Mouse (Mus musculus) G1E-ER4 (cell line): ENCODE measurements around the gene Flnb. TPM values are rescaled to one million over a fixed set of nuclear protein-coding genes. Genes with fewer than 3 reads are reported as not detected.

Source experiments
- GATA1 ChIP-seq: IDR thresholded peaks from one replicate; pipeline ENCODE4 v1.8.0; 2012; ENCODE audit warnings: low read length, inconsistent platforms
- polyA plus RNA-seq: library from polyadenylated mRNA; stranded (reverse); fragments of >175 nt; gene quantifications from 2 replicates; pipeline ENCODE4 v1.2.3, GENCODE M21; 2012

Flnb gene
- polyA plus RNA-seq, 1 experiment = 5.9 TPM

DNA sequence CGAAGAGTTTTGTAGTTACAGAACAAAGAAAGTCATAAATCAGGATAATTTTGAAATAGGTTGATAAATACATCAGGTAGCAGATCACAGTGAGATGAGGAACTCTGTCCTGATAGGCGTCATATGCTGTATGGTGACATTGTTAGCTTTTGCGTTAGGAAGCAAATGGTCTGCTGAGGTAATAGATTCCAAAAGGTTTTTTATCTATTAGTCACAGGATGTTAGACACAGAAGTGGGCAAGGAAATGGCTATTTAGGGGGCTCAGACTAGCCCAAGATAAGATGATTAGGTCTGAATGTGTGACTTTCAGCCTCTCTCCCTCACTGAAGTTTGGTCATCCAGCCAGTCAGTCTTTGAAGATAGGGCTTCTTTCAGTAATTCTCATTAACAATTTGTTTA lies 33.2 kb downstream of the Flnb start:
- no peak for TF ChIP-seq GATA1

DNA sequence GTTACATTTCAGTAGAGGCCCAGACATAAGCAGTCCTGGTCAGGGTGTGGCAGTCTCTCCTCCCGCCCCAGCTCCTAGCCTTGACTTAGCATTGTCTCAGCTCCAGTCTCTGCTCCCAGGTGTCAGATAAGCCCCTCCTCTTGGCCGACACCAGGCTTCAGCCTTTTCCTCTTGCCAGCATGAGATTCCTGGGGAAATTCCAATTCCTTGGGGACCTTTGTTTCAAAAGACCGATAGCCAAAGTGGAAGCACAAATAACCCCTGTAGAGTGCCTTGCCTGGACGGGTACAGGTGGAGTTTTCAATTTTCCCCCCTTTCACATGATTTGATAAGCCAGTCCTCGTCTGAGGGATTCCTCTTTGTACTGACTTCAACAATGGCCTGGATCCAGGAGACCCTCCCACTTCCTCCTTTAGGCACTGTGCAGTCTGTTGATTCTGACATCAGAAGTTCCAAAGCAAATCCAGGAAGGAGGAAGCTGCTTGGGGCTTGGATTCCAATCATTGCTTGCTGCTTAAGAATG lies 33.8 kb downstream of the Flnb start:
- no peak for TF ChIP-seq GATA1

DNA sequence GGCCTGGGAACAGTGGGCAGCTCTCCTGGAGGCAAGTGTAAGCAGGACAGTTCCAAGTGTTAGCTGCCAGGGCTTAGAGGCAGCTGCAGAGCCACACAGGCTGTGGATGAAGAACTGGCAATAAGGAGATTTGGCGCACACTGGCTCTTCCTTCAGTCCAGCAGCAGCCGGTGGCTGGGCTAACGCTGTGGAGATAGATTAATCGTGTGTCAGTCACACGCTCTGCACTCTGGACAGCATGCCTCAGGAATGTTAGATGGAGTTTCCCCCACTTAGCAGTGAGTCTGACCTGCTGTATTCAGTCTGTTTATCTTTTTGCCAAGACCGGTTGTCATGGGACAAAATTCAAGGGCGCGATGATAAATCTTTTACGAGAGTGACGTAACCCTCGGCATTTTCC lies 35.9 kb downstream of the Flnb start:
- TF ChIP-seq GATA1 = peak; percentile 25

DNA sequence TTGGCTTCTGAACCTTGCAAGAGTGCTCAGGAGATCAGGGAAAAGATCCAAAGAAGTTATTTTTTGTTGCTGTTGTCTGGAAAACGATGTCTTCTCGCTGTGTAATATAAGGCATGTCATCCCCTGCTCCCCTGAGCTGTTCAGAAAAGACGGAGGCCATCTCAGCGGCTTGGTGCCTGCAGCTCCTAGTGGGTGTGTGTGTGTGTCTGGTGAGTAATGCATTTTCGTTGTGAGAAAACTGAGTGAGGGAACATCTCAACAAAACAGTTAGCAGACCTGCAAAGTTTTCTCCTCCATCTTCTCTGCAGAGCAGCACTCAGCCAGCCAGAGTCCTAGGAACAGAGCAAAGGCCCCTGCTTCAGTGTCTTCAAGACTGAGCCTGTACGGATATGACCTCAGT lies 36.6 kb downstream of the Flnb start:
- no peak for TF ChIP-seq GATA1

DNA sequence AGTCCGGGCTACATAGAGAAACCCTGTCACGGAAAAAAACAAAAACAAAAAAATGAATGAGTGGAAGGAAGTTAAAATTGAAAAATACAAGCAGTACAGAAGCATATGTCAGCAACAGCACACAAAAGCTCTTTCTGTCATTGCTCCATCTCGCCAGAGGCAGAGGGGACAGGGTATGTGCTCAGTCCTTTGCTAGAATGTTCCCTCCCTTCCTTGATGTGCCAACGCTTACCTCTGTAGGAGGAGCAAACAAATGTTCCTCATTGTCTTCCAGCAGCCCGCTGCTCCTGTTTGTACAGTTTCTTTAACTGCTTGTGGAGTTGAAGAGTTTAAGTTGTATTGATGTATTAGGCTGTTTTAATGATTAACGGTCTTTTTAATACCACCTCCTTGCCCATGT lies 37.3 kb downstream of the Flnb start:
- TF ChIP-seq GATA1 = no peak

DNA sequence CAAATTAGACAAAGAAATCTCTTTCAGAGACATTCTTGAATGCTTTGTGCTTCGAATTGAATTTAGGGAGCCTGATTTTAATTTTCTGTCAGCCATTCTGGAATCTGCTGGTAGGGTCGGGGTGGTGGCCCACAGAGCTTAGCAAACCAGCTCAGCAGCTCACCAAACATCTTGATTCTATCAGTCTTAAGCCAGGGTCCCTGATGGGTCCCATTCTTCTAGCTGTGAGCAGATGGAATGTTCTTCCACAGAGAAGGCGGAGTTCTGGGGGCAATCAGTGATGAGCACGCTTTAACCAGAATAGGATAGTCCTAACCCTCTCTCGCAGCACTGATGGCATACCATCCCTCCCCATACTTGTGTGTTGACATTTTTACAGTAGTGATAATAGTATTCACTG lies 37.7 kb downstream of the Flnb start:
- TF ChIP-seq GATA1 = no peak

DNA sequence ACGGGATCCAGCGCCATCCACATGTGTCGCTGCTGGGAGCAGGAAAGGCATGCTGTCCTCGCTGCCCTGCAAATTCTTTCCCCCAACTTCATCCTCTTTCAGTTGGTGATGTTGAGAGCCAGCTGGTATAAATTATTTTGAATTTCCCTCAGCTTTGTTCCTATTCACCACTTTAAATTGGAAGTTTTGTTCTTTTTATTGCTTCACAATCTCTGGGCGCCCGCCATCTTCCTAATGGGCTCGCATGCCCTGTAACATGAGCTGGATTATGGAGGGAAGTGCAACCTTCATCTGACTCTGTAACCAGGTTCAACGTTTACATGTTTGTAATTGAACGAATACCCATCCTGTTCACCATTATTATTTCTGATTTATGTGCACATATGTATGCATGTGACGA lies 38.6 kb downstream of the Flnb start:
- no peak for TF ChIP-seq GATA1

DNA sequence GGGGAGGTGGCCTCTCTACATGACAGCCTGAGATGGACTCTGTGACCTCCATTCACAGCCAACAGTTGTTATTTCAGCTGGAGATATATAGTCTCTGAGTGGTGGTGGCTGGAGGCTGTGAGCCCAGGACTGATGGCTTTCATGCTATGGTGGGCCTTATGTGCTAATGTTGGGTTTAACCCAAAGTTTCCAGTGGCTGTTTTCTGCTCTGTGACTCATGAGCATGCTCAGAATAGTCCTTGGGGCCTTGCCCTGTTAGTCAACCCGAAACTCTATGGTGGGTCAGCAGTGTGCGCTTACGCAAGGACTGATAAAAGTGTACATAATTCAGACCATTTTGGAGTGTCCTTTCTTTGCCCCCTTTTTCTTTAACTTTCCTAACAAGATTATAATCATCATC lies 40.1 kb downstream of the Flnb start:
- TF ChIP-seq GATA1 = no peak

DNA sequence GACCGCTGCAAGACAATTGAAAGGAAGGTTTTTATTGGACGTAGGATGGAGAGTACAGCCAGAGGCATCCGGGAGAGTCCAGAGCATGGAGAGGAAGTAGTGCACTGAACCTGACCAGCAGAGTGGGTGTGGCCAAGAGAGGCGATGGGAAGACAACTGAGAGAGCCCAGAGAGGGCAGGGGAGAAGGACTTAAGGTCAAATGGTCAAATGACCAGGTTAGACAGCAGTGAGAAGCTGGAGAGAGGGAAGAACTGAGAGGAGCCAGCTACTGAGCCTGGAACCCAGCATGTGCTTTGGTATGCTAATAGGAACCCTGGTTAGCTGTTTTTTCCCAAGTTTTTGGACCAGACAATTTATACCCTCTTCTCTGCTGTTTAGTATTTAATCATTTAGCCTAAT lies 40.7 kb downstream of the Flnb start:
- TF ChIP-seq GATA1 = no peak

DNA sequence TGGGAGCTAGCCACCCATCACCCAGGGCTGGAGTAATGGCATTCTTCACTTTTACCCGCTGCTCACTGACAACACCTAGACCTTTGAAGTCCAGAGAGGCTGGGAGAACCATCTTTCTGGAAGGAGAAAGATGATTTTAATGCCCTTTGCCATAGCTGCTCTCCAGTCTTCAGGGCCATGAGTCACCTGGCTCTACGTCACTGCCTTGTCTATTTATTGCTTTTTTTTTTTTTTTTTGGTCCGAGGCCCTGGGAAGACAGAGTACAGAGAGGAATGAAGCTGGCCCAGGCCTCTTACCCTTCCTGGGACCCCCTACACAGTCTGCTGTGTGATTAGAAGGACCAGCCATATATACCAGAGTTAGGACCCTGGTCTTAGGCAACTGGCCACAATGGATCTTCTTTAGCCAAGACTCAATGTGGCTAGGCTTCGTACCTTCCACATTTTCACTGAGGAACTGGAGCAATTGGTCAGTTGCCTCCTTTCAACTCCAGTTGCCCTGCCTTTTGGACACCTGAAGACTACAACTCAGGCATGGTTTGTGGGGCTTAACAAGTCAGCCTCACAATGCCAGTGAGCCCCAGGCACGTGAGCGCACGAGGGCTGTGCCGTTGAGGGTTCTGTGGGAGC lies 42.9 kb downstream of the Flnb start:
- TF ChIP-seq GATA1 = no peak

DNA sequence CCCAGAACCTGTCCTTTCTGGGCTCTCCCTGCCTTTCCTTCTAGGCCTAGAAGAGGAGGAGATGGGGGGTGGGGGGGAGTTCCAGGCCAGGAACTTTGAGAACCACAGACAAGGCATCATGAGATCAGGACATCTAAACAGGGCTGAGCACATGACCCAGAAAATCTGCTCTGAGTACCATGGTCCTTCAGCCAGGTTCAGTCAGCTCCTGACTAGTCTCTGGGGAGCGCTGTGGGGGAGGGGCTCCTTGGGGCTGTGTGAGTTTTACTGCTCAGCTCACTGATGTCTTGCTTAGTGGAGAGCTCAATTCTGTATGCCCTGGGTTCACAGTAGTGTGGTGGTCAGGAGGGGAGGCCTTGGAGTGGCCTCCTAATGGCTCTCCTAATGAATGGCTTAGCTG lies 43.5 kb downstream of the Flnb start:
- TF ChIP-seq GATA1 = no peak

DNA sequence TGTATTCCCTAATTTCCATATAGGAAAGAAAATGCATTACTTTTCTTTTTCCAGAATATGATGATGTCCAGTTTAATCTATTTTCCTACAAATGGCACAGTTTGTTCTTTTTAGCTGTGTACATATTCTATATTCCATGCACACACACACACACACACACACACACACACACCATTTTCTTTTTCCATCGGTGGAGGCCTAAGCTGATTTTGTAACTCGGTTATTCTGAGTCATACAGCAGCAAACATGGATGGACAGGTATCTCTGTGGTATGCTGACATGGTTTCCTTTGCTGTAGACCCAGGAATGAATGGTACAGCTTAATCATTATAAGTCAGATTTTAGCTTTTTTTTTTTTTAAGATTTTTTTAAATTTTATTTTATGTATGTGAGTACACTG lies 44.5 kb downstream of the Flnb start:
- TF ChIP-seq GATA1 = no peak

DNA sequence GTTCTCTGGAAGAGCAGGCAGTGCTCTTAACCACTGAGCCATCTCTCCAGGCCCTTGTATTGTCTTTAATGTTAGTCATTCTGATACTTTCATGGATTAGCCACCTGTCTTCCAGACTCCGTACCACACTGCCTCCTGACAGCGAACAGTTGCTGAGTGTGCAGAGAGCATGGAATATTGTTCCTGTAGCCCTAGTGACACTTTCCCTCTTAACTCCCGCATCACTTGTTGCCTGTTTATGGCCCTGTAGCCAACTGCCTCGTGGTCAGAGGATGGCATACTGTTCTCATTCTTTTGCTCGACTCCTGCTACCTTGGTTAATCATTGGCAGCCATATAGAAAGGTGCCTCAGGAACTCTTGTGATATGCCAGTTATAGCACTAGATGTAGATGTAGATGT lies 45.4 kb downstream of the Flnb start:
- TF ChIP-seq GATA1 = no peak

DNA sequence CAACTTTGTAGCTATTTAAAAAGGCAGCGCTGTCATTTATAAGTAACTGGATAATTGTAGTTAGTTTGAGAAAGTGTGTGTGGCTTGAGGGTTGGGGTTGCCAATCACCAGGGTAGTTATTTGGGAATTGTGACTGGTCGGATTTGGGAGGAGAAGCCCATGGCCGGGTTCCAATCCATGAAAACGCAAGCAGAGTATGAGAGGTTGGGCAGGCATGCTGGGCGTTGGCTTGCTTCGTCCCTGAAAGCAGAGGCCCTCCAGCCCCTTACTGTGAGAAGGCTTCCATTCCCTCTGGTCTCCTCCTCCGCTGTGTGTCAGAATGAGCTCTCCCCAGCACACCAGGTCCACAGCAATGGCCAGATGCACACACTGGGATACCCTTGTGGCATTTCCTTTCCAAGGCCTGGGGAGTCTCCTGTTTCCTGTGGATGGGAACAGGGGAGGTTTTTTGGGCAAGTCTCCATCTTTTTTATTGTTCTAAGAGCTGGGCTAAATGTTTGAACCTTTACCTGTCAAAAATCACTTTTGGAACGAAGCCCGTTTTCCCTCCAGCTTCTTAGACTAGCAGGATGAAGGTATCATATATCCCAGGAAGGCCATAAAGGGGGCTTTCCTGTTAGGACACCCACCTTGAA lies 46.2 kb downstream of the Flnb start:
- no peak for TF ChIP-seq GATA1

DNA sequence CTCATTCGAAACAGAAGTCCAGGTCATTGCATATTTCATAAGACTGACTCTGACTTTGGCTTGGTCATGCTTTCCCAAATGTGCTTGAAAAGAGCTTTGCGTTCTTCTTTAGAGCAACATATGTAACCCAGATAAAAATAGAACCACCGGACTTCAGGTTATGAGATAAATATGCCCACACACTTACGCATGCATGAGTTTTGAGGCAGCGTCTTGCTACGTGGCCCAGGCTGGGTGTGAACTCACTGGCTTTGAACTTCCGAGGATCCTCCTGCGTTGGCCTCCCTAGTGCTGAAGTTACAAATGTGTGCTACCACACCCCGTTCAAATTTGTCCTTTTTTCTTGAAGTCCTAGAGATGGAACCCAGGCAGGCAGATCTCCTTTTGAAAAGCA lies 46.7 kb downstream of the Flnb start:
- TF ChIP-seq GATA1 = no peak

DNA sequence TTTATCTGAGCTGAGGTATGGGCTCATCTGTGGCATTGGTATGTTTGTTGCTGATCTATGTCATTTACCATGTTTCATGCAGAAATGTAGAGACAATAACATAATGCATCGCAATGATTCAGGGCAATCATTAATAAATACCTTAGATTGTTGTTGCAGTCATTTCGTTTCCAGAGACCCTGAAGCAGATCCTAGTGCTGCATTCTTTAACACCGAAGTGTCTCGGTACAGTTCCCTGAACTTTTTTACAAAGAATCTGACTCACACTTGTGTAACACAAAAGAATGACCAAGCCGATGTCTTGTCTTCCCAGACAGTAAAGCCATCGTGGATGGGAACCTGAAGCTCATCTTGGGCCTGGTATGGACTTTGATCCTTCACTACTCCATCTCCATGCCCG lies 49.5 kb downstream of the Flnb start:
- TF ChIP-seq GATA1 = no peak

DNA sequence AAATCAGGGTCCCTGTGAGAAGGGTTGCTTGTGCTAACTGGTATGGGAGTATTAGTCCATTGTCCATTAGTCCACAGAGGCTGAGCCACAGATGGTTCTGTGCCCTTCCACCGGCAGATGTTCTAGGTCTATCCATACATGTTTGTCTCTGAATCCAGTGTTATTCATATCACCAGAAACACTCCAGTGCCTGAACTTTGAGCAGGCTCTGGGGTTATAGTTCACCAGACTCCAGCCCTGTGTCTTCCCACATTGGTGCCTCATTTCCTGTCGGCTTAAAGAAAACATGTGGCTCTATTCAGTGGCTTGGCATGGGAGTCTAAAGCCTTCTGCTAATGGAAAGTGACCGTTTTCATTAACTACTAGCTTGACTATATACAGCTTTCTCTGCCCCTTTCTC lies 50.1 kb downstream of the Flnb start:
- TF ChIP-seq GATA1 = no peak
